Mouse (Mus musculus): ENCODE results near the gene Ets2. TPM values are rescaled to one million over a fixed set of nuclear protein-coding genes. Genes with fewer than 3 reads are reported as not detected.

The Ets2 gene
- polyA plus RNA-seq, 1 experiment = 287 TPM

DNA sequence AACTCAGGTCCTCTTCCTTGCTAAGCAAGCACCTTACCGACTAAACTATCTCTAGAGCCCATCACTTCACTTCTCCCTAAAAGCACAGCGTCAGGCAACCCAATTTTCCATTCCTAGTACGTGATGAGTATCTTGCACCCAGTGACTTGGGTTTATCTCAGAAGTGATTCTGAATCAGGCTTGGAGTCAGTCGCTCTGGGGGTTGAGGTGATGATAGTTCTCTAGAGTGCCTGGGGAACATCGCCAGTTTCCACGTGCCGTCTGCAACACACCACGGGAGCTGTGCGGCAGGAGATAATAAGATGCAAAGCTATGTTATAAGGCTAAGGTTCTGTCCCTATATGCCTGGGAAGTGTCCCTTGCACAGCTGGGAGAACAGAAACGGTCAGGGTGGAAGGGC lies 35.6 kb upstream of the Ets2 start:
- 91% methylated on average over 10 of the region's 10 CpGs for WGBS
- Histone ChIP-seq H3K4me1 (ENCODE audit: control insufficient read depth, insufficient read depth, low read length) (peaks cover 7% of the 10 kb centered on the region; the same call in 1 of the 2 replicates), H3K27ac (ENCODE audit: insufficient read depth, low read depth, low read length) (no peak overlapping the region), H3K4me3 (ENCODE audit: insufficient read depth, low read depth, low read length) (no peak overlapping the region)
- TF ChIP-seq POLR2A (IDR thresholded peaks at IDR 0.05; ENCODE audit: insufficient read depth, low read depth, low read length) (no peak), CTCF (IDR thresholded peaks at IDR 0.05; ENCODE audit: insufficient read depth, low read depth, low read length) (no peak)

GRCm38 (mm10) chr16:95667395-95668150 lies 34.3 kb upstream of the Ets2 start:
- peaks cover 7% of the 10 kb centered on the region; the same call in 1 of the 2 replicates for H3K4me1 ChIP-seq (ENCODE audit: control insufficient read depth, insufficient read depth, low read length)
- WGBS = 73% methylated on average over 11 of the region's 11 CpGs
- H3K4me3 ChIP-seq (ENCODE audit: insufficient read depth, low read depth, low read length) = no peak overlapping the region
- TF ChIP-seq CTCF (IDR thresholded peaks at IDR 0.05; ENCODE audit: insufficient read depth, low read depth, low read length) (no peak), POLR2A (IDR thresholded peaks at IDR 0.05; ENCODE audit: insufficient read depth, low read depth, low read length) (no peak)
- H3K27ac ChIP-seq (ENCODE audit: insufficient read depth, low read depth, low read length) = no peak overlapping the region

- WGBS = 35% methylated on average over 19 of the region's 19 CpGs
- no peak overlapping the region for H3K4me3 ChIP-seq (ENCODE audit: insufficient read depth, low read depth, low read length)
- H3K4me1 ChIP-seq (ENCODE audit: control insufficient read depth, insufficient read depth, low read length) = peaks cover 7% of the 10 kb centered on the region; the same call in 1 of the 2 replicates
- TF ChIP-seq POLR2A (IDR thresholded peaks at IDR 0.05; ENCODE audit: insufficient read depth, low read depth, low read length) = no peak
- no peak for TF ChIP-seq CTCF (IDR thresholded peaks at IDR 0.05; ENCODE audit: insufficient read depth, low read depth, low read length)
- H3K27ac ChIP-seq (ENCODE audit: insufficient read depth, low read depth, low read length) = no peak overlapping the region
Measured at GRCm38 (mm10) chr16:95668151-95668993, 33.5 kb upstream of the Ets2 start.

DNA sequence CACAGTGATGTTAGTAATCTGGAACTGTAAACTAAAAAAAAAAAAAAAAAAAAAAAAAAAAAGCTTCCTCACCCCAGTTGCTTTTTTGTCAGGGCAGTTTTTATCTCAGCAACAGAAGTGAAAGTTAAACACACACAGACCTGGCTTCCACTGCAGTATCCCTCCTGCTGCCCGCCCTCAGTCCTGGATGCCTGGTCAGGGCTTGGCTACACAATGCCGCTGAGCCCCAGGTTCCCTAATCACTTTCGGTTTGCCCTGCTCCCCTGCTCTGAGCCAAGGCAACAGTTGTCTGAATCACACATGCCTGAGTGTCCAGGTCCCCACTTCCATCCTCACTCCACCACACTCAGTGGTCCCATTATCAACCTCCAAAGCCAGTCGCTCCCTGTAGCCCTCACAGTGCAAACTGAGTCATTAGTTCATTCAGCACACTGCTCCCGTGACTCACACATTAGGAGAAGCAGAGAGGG lies 27.4 kb upstream of the Ets2 start:
- TF ChIP-seq POLR2A (IDR thresholded peaks at IDR 0.05; ENCODE audit: insufficient read depth, low read depth, low read length) = no peak
- no peak for TF ChIP-seq CTCF (IDR thresholded peaks at IDR 0.05; ENCODE audit: insufficient read depth, low read depth, low read length)
- H3K27ac ChIP-seq (ENCODE audit: insufficient read depth, low read depth, low read length) = no peak overlapping the region
- peaks cover 3% of the 10 kb centered on the region for H3K4me1 ChIP-seq (ENCODE audit: control insufficient read depth, insufficient read depth, low read length)
- 33% methylated on average over 5 of the region's 5 CpGs for WGBS
- H3K4me3 ChIP-seq (ENCODE audit: insufficient read depth, low read depth, low read length) = no peak overlapping the region

GRCm38 (mm10) chr16:95675212-95675611 lies 26.7 kb upstream of the Ets2 start:
- 84% methylated on average over 11 of the region's 11 CpGs for WGBS
- Histone ChIP-seq H3K27ac (ENCODE audit: insufficient read depth, low read depth, low read length) (no peak overlapping the region), H3K4me1 (ENCODE audit: control insufficient read depth, insufficient read depth, low read length) (peaks cover 3% of the 10 kb centered on the region), H3K4me3 (ENCODE audit: insufficient read depth, low read depth, low read length) (no peak overlapping the region)
- no peak for TF ChIP-seq CTCF (IDR thresholded peaks at IDR 0.05; ENCODE audit: insufficient read depth, low read depth, low read length)
- TF ChIP-seq POLR2A (IDR thresholded peaks at IDR 0.05; ENCODE audit: insufficient read depth, low read depth, low read length) = no peak

DNA sequence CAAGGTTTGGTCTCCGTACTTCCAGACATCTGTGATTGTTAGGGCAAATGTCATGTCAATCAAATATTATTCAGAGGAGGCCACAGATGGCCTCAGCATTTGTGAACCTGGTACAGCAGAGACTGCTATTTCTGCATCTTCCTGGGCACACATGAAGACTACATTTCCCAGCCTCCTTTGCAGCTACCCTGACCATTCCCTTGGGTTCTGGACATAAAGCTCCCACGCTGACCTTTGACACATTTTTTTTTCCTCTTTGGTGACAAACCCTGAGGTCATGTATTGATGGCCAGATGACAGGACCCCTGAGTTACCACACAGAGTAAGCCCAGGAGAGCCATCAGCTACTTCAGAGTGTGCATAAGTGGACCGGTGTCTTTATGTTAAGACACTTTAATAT lies 25.2 kb upstream of the Ets2 start:
- 96% methylated on average over 3 of the region's 3 CpGs for WGBS
- H3K4me1 ChIP-seq (ENCODE audit: control insufficient read depth, insufficient read depth, low read length) = peaks cover 3% of the 10 kb centered on the region
- H3K27ac ChIP-seq (ENCODE audit: insufficient read depth, low read depth, low read length) = no peak overlapping the region
- no peak overlapping the region for H3K4me3 ChIP-seq (ENCODE audit: insufficient read depth, low read depth, low read length)
- TF ChIP-seq CTCF (IDR thresholded peaks at IDR 0.05; ENCODE audit: insufficient read depth, low read depth, low read length) (no peak), POLR2A (IDR thresholded peaks at IDR 0.05; ENCODE audit: insufficient read depth, low read depth, low read length) (no peak)

- Histone ChIP-seq H3K4me1 (ENCODE audit: control insufficient read depth, insufficient read depth, low read length) (no peaks in the 10 kb centered on the region), H3K4me3 (ENCODE audit: insufficient read depth, low read depth, low read length) (no peak overlapping the region), H3K27ac (ENCODE audit: insufficient read depth, low read depth, low read length) (no peak overlapping the region)
- WGBS = 92% methylated on average over 6 of the region's 6 CpGs
- TF ChIP-seq CTCF (IDR thresholded peaks at IDR 0.05; ENCODE audit: insufficient read depth, low read depth, low read length) (no peak), POLR2A (IDR thresholded peaks at IDR 0.05; ENCODE audit: insufficient read depth, low read depth, low read length) (no peak)
Measured at GRCm38 (mm10) chr16:95682431-95682892, 19.4 kb upstream of the Ets2 start.

DNA sequence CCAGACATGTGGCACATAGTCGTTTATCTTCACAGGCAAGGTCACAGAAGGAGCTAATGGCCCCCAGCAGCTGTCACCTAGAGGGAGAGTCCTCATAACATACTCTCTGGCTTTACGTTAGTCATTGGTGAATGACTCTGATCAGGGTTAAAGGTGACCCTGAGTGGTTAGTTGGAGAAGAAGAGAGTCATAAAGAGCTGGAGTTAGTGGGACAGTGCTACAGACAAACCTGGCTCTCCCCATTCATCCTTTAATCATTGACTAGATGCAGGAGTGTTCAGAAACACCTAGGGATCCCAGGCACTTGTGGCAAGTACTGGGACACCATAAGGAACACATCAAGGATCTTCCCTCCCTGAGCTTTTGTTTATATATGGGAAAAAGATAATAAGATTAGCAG lies 16.1 kb upstream of the Ets2 start:
- no peak for TF ChIP-seq POLR2A (IDR thresholded peaks at IDR 0.05; ENCODE audit: insufficient read depth, low read depth, low read length)
- TF ChIP-seq CTCF (IDR thresholded peaks at IDR 0.05; ENCODE audit: insufficient read depth, low read depth, low read length) = no peak
- H3K4me1 ChIP-seq (ENCODE audit: control insufficient read depth, insufficient read depth, low read length) = no peaks in the 10 kb centered on the region
- H3K27ac ChIP-seq (ENCODE audit: insufficient read depth, low read depth, low read length) = no peak overlapping the region
- no peak overlapping the region for H3K4me3 ChIP-seq (ENCODE audit: insufficient read depth, low read depth, low read length)
- 87% methylated on average over 2 of the region's 2 CpGs for WGBS

GRCm38 (mm10) chr16:95686246-95686645 lies 15.6 kb upstream of the Ets2 start:
- Histone ChIP-seq H3K27ac (ENCODE audit: insufficient read depth, low read depth, low read length) (no peak overlapping the region), H3K4me1 (ENCODE audit: control insufficient read depth, insufficient read depth, low read length) (no peaks in the 10 kb centered on the region), H3K4me3 (ENCODE audit: insufficient read depth, low read depth, low read length) (no peak overlapping the region)
- WGBS = 81% methylated on average over 6 of the region's 6 CpGs
- TF ChIP-seq CTCF (IDR thresholded peaks at IDR 0.05; ENCODE audit: insufficient read depth, low read depth, low read length) = no peak
- TF ChIP-seq POLR2A (IDR thresholded peaks at IDR 0.05; ENCODE audit: insufficient read depth, low read depth, low read length) = no peak
